Mouse (Mus musculus): ENCODE results near the gene Gfm2.

- TF ChIP-seq CTCF (IDR thresholded peaks at IDR 0.05; ENCODE audit: low read depth) = no peak
- no peak for TF ChIP-seq EP300 (optimal IDR thresholded peaks at IDR 0.05)
Observed at GRCm38 (mm10) chr13:97215563-97215962, 77.8 kb downstream of the Gfm2 start.

Measured in stomach, postnatal 0 days (tissue).